Mouse (Mus musculus) ES-E14 (cell line): ENCODE measurements at regions not wholly inside any gene's neighbourhood (a gene's known extent, or its start where the extent isn't known, plus 50 kb on each side); places are given as distances from the start of the nearest gene placed in this dataset.

Experiments
- CHD2 ChIP-seq: IDR thresholded peaks from 2 replicates; pipeline ENCODE4 v1.6.1; 2014; ENCODE audit warnings: mild to moderate bottlenecking, low read depth, low read length, inconsistent platforms
- HCFC1 ChIP-seq: IDR thresholded peaks from 2 replicates; pipeline ENCODE4 v1.6.1; 2012; ENCODE audit warnings: low read length, inconsistent platforms, borderline replicate concordance; ENCODE audit not compliant: insufficient read depth
- ZC3H11A ChIP-seq: IDR thresholded peaks from 2 replicates; pipeline ENCODE4 v1.6.1; 2012; ENCODE audit warnings: low read depth, mild to moderate bottlenecking, inconsistent platforms, low read length, borderline replicate concordance
- ZNF384 ChIP-seq: IDR thresholded peaks from 2 replicates; pipeline ENCODE4 v1.6.1; 2012; ENCODE audit warnings: low read depth, low read length, inconsistent platforms

DNA sequence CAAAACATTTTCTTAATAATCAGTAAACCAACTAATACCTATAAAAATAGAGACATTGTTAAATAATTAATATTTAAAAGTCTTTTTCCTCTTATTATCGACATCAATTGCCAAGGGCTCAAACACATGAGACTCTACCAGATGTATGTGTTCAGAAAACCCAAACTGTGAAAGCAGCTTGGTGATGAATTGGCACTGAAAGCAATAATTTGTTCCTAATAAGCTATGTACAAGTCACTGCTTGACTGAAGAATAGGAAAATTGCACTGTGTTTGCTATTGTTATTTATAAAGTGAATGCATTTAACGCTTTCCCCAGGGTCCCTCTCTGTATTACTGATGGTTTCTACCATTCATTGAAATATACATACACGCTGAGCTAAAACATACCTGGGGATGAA, 309.2 kb upstream of the Tmprss15 start:
- TF ChIP-seq ZNF384 (no peak), CHD2 (no peak), HCFC1 (no peak), ZC3H11A (no peak)
